Mouse (Mus musculus) liver, embryonic 14.5 days (tissue): ENCODE results near the gene Tifab. TPM values are rescaled to one million over a fixed set of nuclear protein-coding genes. Genes with fewer than 3 reads are reported as not detected.

Experiments
- ATAC-seq: fragments of 200-750 bp; cut with Nextera tagmentation; 2 replicates; pipeline ENCODE4 v1.8.0; 2017; ENCODE audit warnings: moderate number of reproducible peaks, mild to moderate bottlenecking, moderate library complexity; ENCODE audit not compliant: insufficient read depth
- DNase-seq, 3 experiments: peaks; one replicate each; pipeline ENCODE4 v3.0.0-alpha.2; 2012 to 2013; ENCODE audit warnings: low read depth in 3 of 3, low spot score in 3 of 3
- H3K27ac ChIP-seq: fragments of 300-500 bp; sonication (generic); 2 replicates; pipeline ENCODE4 v1.5.1; 2014; ENCODE audit warnings: moderate library complexity, mild to moderate bottlenecking, control low read depth, inconsistent platforms
- H3K27me3 ChIP-seq: fragments of 300-500 bp; sonication (generic); 2 replicates; pipeline ENCODE4 v1.6.1; 2014; ENCODE audit warnings: mild to moderate bottlenecking, low read length, moderate library complexity; ENCODE audit not compliant: control insufficient read depth, insufficient read depth
- H3K36me3 ChIP-seq: fragments of 300-500 bp; sonication (generic); replicated peaks from 2 replicates; pipeline ENCODE4 v1.6.1; 2014; ENCODE audit warnings: low read depth; ENCODE audit not compliant: control insufficient read depth, insufficient read depth
- H3K4me1 ChIP-seq, 2 experiments: fragments of 200-500 bp in 1 of 2; fragments of 300-500 bp in 1 of 2; sonication (generic) in 1 of 2; replicated peaks; 2 replicates each; pipeline ENCODE4 v1.6.1; 2012 to 2014; ENCODE audit warnings: antibody characterized with exemption in 1 of 2, inconsistent platforms in 1 of 2, low read length in 1 of 2; ENCODE audit not compliant: control insufficient read depth in 2 of 2, insufficient read depth in 2 of 2
- H3K4me2 ChIP-seq: fragments of 300-500 bp; sonication (generic); 2 replicates; pipeline ENCODE4 v1.6.1; 2014; ENCODE audit warnings: low read depth, mild to moderate bottlenecking, control low read depth, moderate library complexity
- H3K4me3 ChIP-seq, 2 experiments: fragments of 200-500 bp in 1 of 2; fragments of 300-500 bp in 1 of 2; sonication (generic) in 1 of 2; 2 replicates each; pipeline ENCODE4 v1.5.1; 2012 to 2014; ENCODE audit warnings: low read depth in 2 of 2, low read length in 2 of 2, mild to moderate bottlenecking in 2 of 2, control low read depth in 1 of 2, inconsistent platforms in 1 of 2, moderate library complexity in 1 of 2; ENCODE audit not compliant: insufficient read depth in 1 of 2
- H3K9ac ChIP-seq: fragments of 300-500 bp; sonication (generic); replicated peaks from 2 replicates; pipeline ENCODE4 v1.6.1; 2014; ENCODE audit warnings: mild to moderate bottlenecking, control low read depth, moderate library complexity
- H3K9me3 ChIP-seq: fragments of 300-500 bp; sonication (generic); 2 replicates; pipeline ENCODE4 v1.6.1; 2016; ENCODE audit warnings: low read length, mixed read lengths; ENCODE audit not compliant: control insufficient read depth
- CTCF ChIP-seq: IDR thresholded peaks from 2 replicates; pipeline ENCODE4 v1.5.1; 2016; ENCODE audit warnings: antibody characterized with exemption, low read depth, control low read depth
- EP300 ChIP-seq: IDR thresholded peaks from 2 replicates; pipeline ENCODE4 v1.6.1; 2016; ENCODE audit warnings: antibody characterized with exemption, low read depth
- WGBS: fragments of 180-500 bp; shearing (Covaris S2); extraction: QIAGEN DNeasy Blood & Tissue Kit; methylation state at CpG from one replicate; pipeline ENCODE4 v1.1.7; 2014; ENCODE audit not compliant: insufficient replicate concordance; 5-methylcytosine and 5-hydroxymethylcytosine counted together
- polyA plus RNA-seq, 2 experiments: library from polyadenylated mRNA; depleted of rRNA in 1 of 2; stranded (reverse) in 1 of 2; unstranded in 1 of 2; fragments of >200 nt; fragmentation: Nextera tagmentation in 1 of 2; extraction: Ambion mirVana in 1 of 2; gene quantifications; 2 replicates each; pipeline versions ENCODE4 v1.2.1 to v1.2.3; 2012 to 2014

The Tifab gene
- polyA plus RNA-seq, 2 experiments: 3.0 to 3.9 TPM

DNA sequence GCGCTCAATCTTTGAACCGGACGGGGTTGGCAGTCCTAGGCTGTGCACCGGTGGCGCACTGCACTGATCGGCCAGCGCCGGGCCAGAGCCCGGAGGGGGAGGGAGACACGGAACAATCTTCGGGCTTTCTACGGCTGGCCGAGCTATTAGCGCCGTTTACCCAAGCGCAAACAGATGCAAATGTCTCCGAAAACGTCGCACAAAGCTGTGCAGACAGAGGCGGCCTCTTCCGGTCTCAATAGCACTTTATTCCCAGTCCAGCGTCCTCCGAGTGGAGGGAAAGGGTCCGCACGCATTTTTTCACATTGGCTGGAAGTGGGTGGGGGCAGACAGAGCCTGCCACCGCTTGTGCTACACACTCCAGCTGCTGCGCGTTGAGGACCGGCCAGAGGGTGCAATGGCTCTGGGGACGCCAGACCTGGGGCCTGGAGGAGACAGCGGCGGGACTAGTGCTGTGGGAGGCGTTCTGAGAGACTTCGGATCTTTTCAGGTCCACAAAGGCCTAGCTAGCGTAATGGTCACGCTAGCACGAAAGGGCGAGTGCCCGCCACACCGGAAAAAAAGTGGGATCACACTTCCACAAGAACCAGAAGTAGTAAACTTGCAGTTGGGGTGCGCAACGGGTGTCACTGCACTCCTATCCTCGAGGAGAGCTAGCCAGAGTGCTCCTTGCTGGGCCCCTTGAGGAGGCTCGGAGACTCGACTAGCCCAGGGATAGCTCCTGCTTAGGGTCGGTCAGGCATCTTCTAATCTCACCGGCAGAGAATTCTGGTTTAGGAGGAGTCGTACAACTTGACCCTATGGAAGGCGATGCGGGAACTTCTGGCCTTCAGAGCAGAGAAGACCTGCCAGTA lies 43.5 kb upstream of the Tifab start:
- ATAC-seq (no peak), DNase-seq (no peak)
- no peaks in the 10 kb centered on the region for H3K4me1 ChIP-seq
- no peak overlapping the region for H3K9ac ChIP-seq
- H3K27ac ChIP-seq: no peak overlapping the region
- TF ChIP-seq CTCF (no peak), EP300 (no peak)
- no peak overlapping the region for H3K4me2 ChIP-seq
- H3K27me3 ChIP-seq: peaks cover 49% of the 10 kb centered on the region
- 3% methylated on average over 50 of the region's 50 CpGs for WGBS
- no peaks in the 10 kb centered on the region for H3K9me3 ChIP-seq
- H3K36me3 ChIP-seq: no peaks in the 10 kb centered on the region
- no peak overlapping the region for H3K4me3 ChIP-seq

- H3K4me2 ChIP-seq: no peak overlapping the region
- H3K36me3 ChIP-seq: no peaks in the 10 kb centered on the region
- no peaks in the 10 kb centered on the region for H3K4me1 ChIP-seq
- no peaks in the 10 kb centered on the region for H3K9me3 ChIP-seq
- 2% methylated on average over 46 of the region's 46 CpGs for WGBS
- peaks cover 49% of the 10 kb centered on the region for H3K27me3 ChIP-seq
- H3K4me3 ChIP-seq: no peak overlapping the region
- no peak for TF ChIP-seq CTCF
- no peak for TF ChIP-seq EP300
- no peak overlapping the region for H3K27ac ChIP-seq
- no peak for ATAC-seq
- no peak overlapping the region for H3K9ac ChIP-seq
- no peak for DNase-seq
These were observed 42.6 kb upstream of the Tifab start for GRCm38 (mm10) chr13:56221129-56221910.

DNA sequence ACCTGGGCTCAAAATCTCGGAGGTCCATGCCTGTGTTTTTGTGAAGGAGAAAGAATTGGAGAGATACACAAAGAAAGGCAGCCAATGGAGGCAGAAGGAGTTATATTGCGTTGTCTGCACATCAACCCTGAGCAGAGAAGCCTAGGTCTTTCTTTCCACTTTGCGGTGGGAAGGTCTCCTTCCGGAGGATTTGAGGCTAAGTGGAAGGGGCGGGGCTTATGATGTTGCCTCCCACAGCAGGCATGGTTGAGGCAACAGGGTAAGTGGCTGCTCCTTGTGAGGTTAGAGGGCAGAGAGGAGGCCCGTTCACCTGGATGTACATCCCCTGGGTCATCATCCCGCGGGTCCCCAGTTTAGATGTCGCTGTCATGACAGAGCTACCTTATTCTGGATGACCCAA lies 40.6 kb upstream of the Tifab start:
- H3K9ac ChIP-seq: no peak overlapping the region
- no peak overlapping the region for H3K27ac ChIP-seq
- 42% methylated on average over 9 of the region's 9 CpGs for WGBS
- ATAC-seq (no peak), DNase-seq (no peak)
- no peak overlapping the region for H3K4me3 ChIP-seq
- H3K9me3 ChIP-seq: no peaks in the 10 kb centered on the region
- peaks cover 46% of the 10 kb centered on the region for H3K27me3 ChIP-seq
- no peak overlapping the region for H3K4me2 ChIP-seq
- no peaks in the 10 kb centered on the region for H3K36me3 ChIP-seq
- TF ChIP-seq CTCF (no peak), EP300 (no peak)
- no peaks in the 10 kb centered on the region for H3K4me1 ChIP-seq

DNA sequence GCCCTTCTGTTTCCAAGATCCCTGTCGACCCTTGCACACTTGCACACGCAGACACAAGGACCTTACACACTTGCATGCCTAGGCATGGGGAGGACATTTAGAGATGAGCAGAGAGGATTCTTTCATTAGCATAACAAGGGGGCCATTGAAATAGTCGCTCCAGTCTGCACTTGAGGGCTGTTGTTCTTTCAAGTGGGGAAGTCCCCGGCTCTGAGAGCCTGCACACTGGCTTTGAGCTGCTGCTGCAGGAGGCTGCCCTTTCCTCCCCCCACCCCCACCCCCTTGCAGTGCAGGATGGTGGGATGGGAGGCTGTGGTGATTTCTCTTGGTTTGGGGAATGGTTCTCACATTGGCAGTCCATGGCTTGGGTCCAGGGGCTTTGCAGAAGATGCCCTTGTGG lies 37.4 kb upstream of the Tifab start:
- TF ChIP-seq CTCF (no peak), EP300 (no peak)
- Histone ChIP-seq H3K4me3 (no peak overlapping the region), H3K27me3 (peaks cover 15% of the 10 kb centered on the region), H3K36me3 (no peaks in the 10 kb centered on the region), H3K4me2 (no peak overlapping the region), H3K4me1 (no peaks in the 10 kb centered on the region), H3K27ac (no peak overlapping the region), H3K9ac (no peak overlapping the region), H3K9me3 (no peaks in the 10 kb centered on the region)
- ATAC-seq (no peak), DNase-seq (no peak)
- 19% methylated on average over 4 of the region's 4 CpGs for WGBS

DNA sequence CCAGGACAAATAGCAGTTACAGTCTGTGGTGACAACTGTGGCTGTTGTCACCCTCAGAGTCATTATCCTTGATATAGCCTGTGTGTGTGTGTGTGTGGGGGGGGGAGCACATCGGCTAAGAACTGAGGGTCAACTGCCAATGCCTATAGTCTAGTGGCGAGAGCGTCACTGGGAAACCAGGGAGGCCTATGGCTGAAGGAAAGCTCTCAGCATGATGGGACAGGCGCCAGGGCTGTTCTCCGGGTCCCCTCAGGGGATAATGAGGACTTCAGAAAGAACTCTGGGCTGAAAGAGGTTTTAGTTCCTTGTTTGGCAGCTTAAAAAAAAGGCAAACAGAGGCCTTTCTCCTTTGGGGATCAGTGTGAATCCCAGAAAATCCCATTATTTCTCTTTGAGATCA lies 35.9 kb upstream of the Tifab start:
- Histone ChIP-seq H3K4me2 (no peak overlapping the region), H3K9ac (no peak overlapping the region), H3K4me3 (no peak overlapping the region), H3K4me1 (no peaks in the 10 kb centered on the region), H3K27me3 (peaks cover 7% of the 10 kb centered on the region; the same call in 1 of the 2 replicates), H3K27ac (no peak overlapping the region), H3K9me3 (no peaks in the 10 kb centered on the region), H3K36me3 (no peaks in the 10 kb centered on the region)
- TF ChIP-seq EP300 (no peak), CTCF (no peak)
- DNase-seq (no peak), ATAC-seq (no peak)
- WGBS: 46% methylated on average over 5 of the region's 5 CpGs
